Mouse (Mus musculus): ENCODE results near the gene Adra1b.

- TF ChIP-seq POLR2A (IDR thresholded peaks at IDR 0.05; ENCODE audit: control insufficient read depth, extremely low read depth, insufficient read depth, low read length, poor library complexity) = no peak
- TF ChIP-seq CTCF (IDR thresholded peaks at IDR 0.05; ENCODE audit: borderline replicate concordance, control insufficient read depth, extremely low read depth, insufficient read depth, low read length, poor library complexity) = no peak
Observed at GRCm38 (mm10) chr11:43776324-43776694, 124.7 kb downstream of the Adra1b start.

All from thymus, adult 2 months (tissue).